Mouse (Mus musculus) hindbrain, embryonic 11.5 days (tissue): ENCODE data around the gene Cyp21a1. TPM values are rescaled to one million over a fixed set of nuclear protein-coding genes. Genes with fewer than 3 reads are reported as not detected.
A peak's percentile ranks its signal among the peaks of the same experiment; 100 is the strongest.
"Not testable (repeated sequence)": the region's sequence is repeated elsewhere in the genome, so short reads cannot be mapped to it uniquely, and the experiment has no call there.

Source experiments
- ATAC-seq: fragments of 200-750 bp; cut with Nextera tagmentation; 2 replicates; pipeline ENCODE4 v1.8.0; 2017; ENCODE audit warnings: mild to moderate bottlenecking, moderate TSS enrichment, moderate library complexity; ENCODE audit not compliant: low FRiP score
- DNase-seq: peaks from one replicate; pipeline ENCODE4 v3.0.0-alpha.2; 2015; ENCODE audit warnings: low spot score
- H3K27ac ChIP-seq: fragments of 300-500 bp; sonication (generic); 2 replicates; pipeline ENCODE4 v1.5.1; 2014; ENCODE audit warnings: mild to moderate bottlenecking, low read depth, low read length
- H3K27me3 ChIP-seq: fragments of 300-500 bp; sonication (generic); 2 replicates; pipeline ENCODE4 v1.6.1; 2014; ENCODE audit warnings: mild to moderate bottlenecking, low read length, moderate library complexity, mixed read lengths; ENCODE audit not compliant: control insufficient read depth, insufficient read depth
- H3K36me3 ChIP-seq: fragments of 300-500 bp; sonication (generic); 2 replicates; pipeline ENCODE4 v1.6.1; 2014; ENCODE audit warnings: mild to moderate bottlenecking, low read length, moderate library complexity, mixed read lengths; ENCODE audit not compliant: control insufficient read depth, insufficient read depth
- H3K4me1 ChIP-seq: fragments of 300-500 bp; sonication (generic); replicated peaks from 2 replicates; pipeline ENCODE4 v1.6.1; 2014; ENCODE audit warnings: low read length, mixed read lengths; ENCODE audit not compliant: control insufficient read depth, insufficient read depth
- H3K4me2 ChIP-seq: fragments of 300-500 bp; sonication (generic); replicated peaks from 2 replicates; pipeline ENCODE4 v1.6.1; 2014; ENCODE audit warnings: mild to moderate bottlenecking, low read depth, low read length
- H3K4me3 ChIP-seq: fragments of 300-500 bp; sonication (generic); 2 replicates; pipeline ENCODE4 v1.5.1; 2014; ENCODE audit warnings: low read depth, low read length
- H3K9ac ChIP-seq: fragments of 300-500 bp; sonication (generic); 2 replicates; pipeline ENCODE4 v1.6.1; 2014; ENCODE audit warnings: low read depth, low read length
- H3K9me3 ChIP-seq: fragments of 300-500 bp; sonication (generic); 2 replicates; pipeline ENCODE4 v1.6.1; 2016; ENCODE audit warnings: low read length; ENCODE audit not compliant: control insufficient read depth
- WGBS: fragments of 180-500 bp; shearing (Covaris S2); extraction: QIAGEN DNeasy Blood & Tissue Kit; methylation state at CpG from one replicate; pipeline ENCODE4 v1.1.7; 2014; 5-methylcytosine and 5-hydroxymethylcytosine counted together
- polyA plus RNA-seq: library from polyadenylated mRNA; unstranded; fragments of >200 nt; fragmentation: Nextera tagmentation; extraction: Ambion mirVana; gene quantifications from 2 replicates; pipeline ENCODE4 v1.2.1, GENCODE M21; 2014

The Cyp21a1 gene
- polyA plus RNA-seq, 1 experiment from 2014 or later = not detected

- H3K9ac ChIP-seq = no peak overlapping the region
- no peak for ATAC-seq
- WGBS = 93% methylated on average over 14 of the region's 17 CpGs
These were observed 5.4 kb downstream of the Cyp21a1 start for GRCm38 (mm10) chr17:34798866-34799530.

GRCm38 (mm10) chr17:34798071-34798470 lies 6.3 kb downstream of the Cyp21a1 start:
- not testable (repeated sequence) for DNase-seq, ATAC-seq, H3K4me3 ChIP-seq, H3K4me2 ChIP-seq, H3K9me3 ChIP-seq, H3K27ac ChIP-seq, H3K27me3 ChIP-seq, H3K9ac ChIP-seq, H3K4me1 ChIP-seq, H3K36me3 ChIP-seq
- WGBS = 83% methylated on average over 6 of the region's 7 CpGs

More at GRCm38 (mm10) chr17:34798866-34799530, 5.4 kb downstream of the Cyp21a1 start:
- Histone ChIP-seq H3K4me3 (no peak overlapping the region), H3K4me2 (no peak overlapping the region), H3K4me1 (no peaks in the 10 kb centered on the region), H3K27ac (no peak overlapping the region), H3K27me3 (no peaks in the 10 kb centered on the region), H3K36me3 (no peaks in the 10 kb centered on the region), H3K9me3 (no peaks in the 10 kb centered on the region)
- no peak for DNase-seq

DNA sequence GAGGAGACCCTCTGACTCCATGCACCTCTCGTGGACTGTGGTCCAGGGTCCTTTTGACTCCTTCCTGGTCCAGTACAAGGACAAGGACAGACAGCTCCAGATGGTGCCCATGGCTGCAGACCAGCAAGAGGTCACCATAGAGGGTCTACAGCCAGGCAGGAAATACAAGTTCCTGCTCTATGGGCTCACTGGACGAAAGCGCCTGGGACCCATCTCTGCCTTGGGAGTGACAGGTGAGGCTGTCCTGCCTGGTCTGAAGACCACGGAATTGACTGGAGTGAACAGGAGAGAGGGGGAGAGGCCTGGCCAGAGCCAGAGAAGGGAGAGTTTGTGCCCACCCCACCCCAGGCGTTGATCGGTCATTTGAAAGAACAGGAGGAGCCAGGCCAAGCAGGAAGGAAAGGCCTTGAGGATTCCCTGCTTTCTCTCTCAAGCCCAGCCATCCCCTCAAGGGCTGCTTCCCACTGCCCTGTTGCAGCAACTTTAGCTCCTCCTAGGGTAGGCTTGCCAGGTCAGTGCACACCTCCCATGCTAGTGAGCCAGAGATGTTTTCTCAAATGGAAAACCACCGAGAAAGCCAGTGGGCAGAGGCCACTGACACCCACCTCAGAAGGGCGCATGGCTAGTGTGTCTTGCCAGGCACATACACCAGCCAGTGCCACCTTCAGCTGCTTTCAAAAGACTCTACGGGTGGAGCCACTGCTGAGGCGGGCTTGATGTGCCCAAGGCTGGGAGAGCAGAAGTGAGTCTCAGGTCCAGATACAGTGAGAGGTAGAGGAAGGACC lies 7.0 kb downstream of the Cyp21a1 start:
- not testable (repeated sequence) for H3K9me3 ChIP-seq, H3K27me3 ChIP-seq, H3K27ac ChIP-seq, DNase-seq, ATAC-seq, H3K9ac ChIP-seq, H3K4me3 ChIP-seq, H3K4me2 ChIP-seq, H3K4me1 ChIP-seq, H3K36me3 ChIP-seq
- 87% methylated on average over 10 of the region's 10 CpGs for WGBS

- DNase-seq (no peak), ATAC-seq (no peak)
- 81% methylated on average over 8 of the region's 8 CpGs for WGBS
- Histone ChIP-seq H3K9me3 (no peaks in the 10 kb centered on the region), H3K27ac (no peak overlapping the region), H3K27me3 (no peaks in the 10 kb centered on the region), H3K4me2 (no peak overlapping the region), H3K4me1 (no peaks in the 10 kb centered on the region), H3K9ac (no peak overlapping the region), H3K4me3 (no peak overlapping the region), H3K36me3 (no peaks in the 10 kb centered on the region)
These were observed 7.8 kb downstream of the Cyp21a1 start for GRCm38 (mm10) chr17:34796311-34797140.

DNA sequence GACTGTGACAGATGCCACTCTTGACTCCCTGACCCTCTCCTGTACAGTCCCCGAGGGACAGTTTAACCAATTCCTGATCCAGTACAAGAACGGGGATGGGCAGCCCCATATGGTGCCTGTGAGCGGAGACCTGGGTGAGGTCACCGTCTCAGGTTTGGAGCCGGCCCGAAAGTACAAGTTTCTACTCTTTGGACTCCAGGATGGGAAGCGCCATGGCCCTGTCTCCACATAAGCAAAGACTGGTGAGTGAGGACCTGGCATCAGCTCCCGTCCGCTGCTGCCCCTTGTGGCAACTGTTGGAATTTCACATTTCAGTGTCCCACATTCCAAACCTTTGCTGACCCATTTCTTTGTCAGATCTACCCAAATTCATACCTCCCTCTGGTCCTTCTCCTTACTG lies 8.7 kb downstream of the Cyp21a1 start:
- H3K4me3 ChIP-seq = no peak overlapping the region
- peak; percentile 53 for DNase-seq
- no peaks in the 10 kb centered on the region for H3K9me3 ChIP-seq
- H3K4me2 ChIP-seq = no peak overlapping the region
- no peaks in the 10 kb centered on the region for H3K4me1 ChIP-seq
- H3K9ac ChIP-seq = no peak overlapping the region
- H3K27me3 ChIP-seq = no peaks in the 10 kb centered on the region
- no peak for ATAC-seq
- 57% methylated on average over 9 of the region's 9 CpGs for WGBS
- no peaks in the 10 kb centered on the region for H3K36me3 ChIP-seq
- no peak overlapping the region for H3K27ac ChIP-seq

- 87% methylated on average over 10 of the region's 10 CpGs for WGBS
- DNase-seq (no peak), ATAC-seq (no peak)
- no peak overlapping the region for H3K27ac ChIP-seq
- no peaks in the 10 kb centered on the region for H3K36me3 ChIP-seq
- no peak overlapping the region for H3K9ac ChIP-seq
- no peaks in the 10 kb centered on the region for H3K4me1 ChIP-seq
- H3K4me3 ChIP-seq = no peak overlapping the region
- no peaks in the 10 kb centered on the region for H3K9me3 ChIP-seq
- no peaks in the 10 kb centered on the region for H3K27me3 ChIP-seq
- no peak overlapping the region for H3K4me2 ChIP-seq
These were observed 9.3 kb downstream of the Cyp21a1 start for GRCm38 (mm10) chr17:34795016-34795415.

GRCm38 (mm10) chr17:34777680-34778325 lies 26.6 kb downstream of the Cyp21a1 start:
- 86% methylated on average over 9 of the region's 9 CpGs for WGBS
- ATAC-seq (no peak), DNase-seq (no peak)
- Histone ChIP-seq H3K9me3 (no peaks in the 10 kb centered on the region; the same call in 1 of the 2 replicates), H3K4me3 (no peak overlapping the region), H3K27ac (no peak overlapping the region), H3K4me1 (no peaks in the 10 kb centered on the region), H3K9ac (no peak overlapping the region), H3K4me2 (no peak overlapping the region), H3K27me3 (no peaks in the 10 kb centered on the region), H3K36me3 (no peaks in the 10 kb centered on the region)

- no peaks in the 10 kb centered on the region for H3K27me3 ChIP-seq
- DNase-seq (no peak), ATAC-seq (no peak)
- no peak overlapping the region for H3K9ac ChIP-seq
- 77% methylated on average over 3 of the region's 3 CpGs for WGBS
- H3K9me3 ChIP-seq = no peaks in the 10 kb centered on the region
- no peaks in the 10 kb centered on the region for H3K4me1 ChIP-seq
- no peaks in the 10 kb centered on the region for H3K36me3 ChIP-seq
- no peak overlapping the region for H3K4me3 ChIP-seq
- H3K4me2 ChIP-seq = no peak overlapping the region
- H3K27ac ChIP-seq = no peak overlapping the region
These were observed 42.9 kb downstream of the Cyp21a1 start for GRCm38 (mm10) chr17:34761471-34761870.
